Mouse (Mus musculus) forebrain, embryonic 12.5 days (tissue): ENCODE measurements around the gene Olfr539. TPM values are rescaled to one million over a fixed set of nuclear protein-coding genes. Genes with fewer than 3 reads are reported as not detected.

Experiments
- ATAC-seq: fragments of 200-750 bp; cut with Nextera tagmentation; 2 replicates; pipeline ENCODE4 v1.8.0; 2017; ENCODE audit warnings: moderate TSS enrichment; ENCODE audit not compliant: low FRiP score
- H3K27ac ChIP-seq: fragments of 300-500 bp; sonication (generic); 2 replicates; pipeline ENCODE4 v1.5.1; 2016; ENCODE audit warnings: mild to moderate bottlenecking
- H3K27me3 ChIP-seq: fragments of 300-500 bp; sonication (generic); 2 replicates; pipeline ENCODE4 v1.6.1; 2016; ENCODE audit warnings: mild to moderate bottlenecking
- H3K36me3 ChIP-seq: fragments of 300-500 bp; sonication (generic); replicated peaks from 2 replicates; pipeline ENCODE4 v1.6.1; 2016; ENCODE audit warnings: mild to moderate bottlenecking
- H3K4me1 ChIP-seq: fragments of 300-500 bp; sonication (generic); 2 replicates; pipeline ENCODE4 v1.6.1; 2016
- H3K4me2 ChIP-seq: fragments of 300-500 bp; sonication (generic); 2 replicates; pipeline ENCODE4 v1.6.1; 2016; ENCODE audit warnings: mild to moderate bottlenecking, moderate library complexity
- H3K4me3 ChIP-seq: fragments of 300-500 bp; sonication (generic); replicated peaks from 2 replicates; pipeline ENCODE4 v1.5.1; 2016; ENCODE audit warnings: mild to moderate bottlenecking
- H3K9ac ChIP-seq: fragments of 300-500 bp; sonication (generic); 2 replicates; pipeline ENCODE4 v1.6.1; 2016; ENCODE audit warnings: mild to moderate bottlenecking
- H3K9me3 ChIP-seq: fragments of 300-500 bp; sonication (generic); 2 replicates; pipeline ENCODE4 v1.6.1; 2016
- WGBS: fragments of 180-500 bp; shearing (Covaris S2); methylation state at CpG from one replicate; pipeline ENCODE4 v1.1.7; 2016; 5-methylcytosine and 5-hydroxymethylcytosine counted together
- polyA plus RNA-seq: library from polyadenylated mRNA; unstranded; fragments of >200 nt; fragmentation: Nextera tagmentation; extraction: Ambion mirVana; gene quantifications from 2 replicates; pipeline ENCODE4 v1.2.1, GENCODE M21; 2016

The Olfr539 gene
- polyA plus RNA-seq, 1 experiment from 2014 or later, result not detected

DNA sequence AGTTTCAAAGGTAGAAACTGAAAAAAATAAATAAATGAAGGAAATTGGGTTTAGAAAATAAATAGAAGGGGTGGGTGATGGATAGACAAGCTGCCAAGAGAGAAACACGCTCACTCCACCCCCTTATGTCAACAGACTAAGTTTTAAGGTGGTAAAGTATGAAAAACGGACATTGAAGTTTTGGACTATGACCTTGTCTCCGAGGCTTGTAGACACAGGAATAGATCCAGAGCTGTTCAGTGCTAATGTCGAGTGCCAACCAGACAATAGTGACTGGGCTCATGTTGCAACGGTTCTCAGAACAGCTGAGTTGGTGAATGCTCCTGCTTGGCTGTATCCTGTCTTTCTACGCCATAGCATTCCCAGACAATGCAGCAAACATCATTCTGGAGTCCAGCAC is 61.4 kb downstream of the Olfr539 start:
- H3K27ac ChIP-seq, result no peak overlapping the region
- H3K4me3 ChIP-seq, result no peak overlapping the region
- H3K9ac ChIP-seq, result no peak overlapping the region
- no peaks in the 10 kb centered on the region for H3K27me3 ChIP-seq
- H3K36me3 ChIP-seq, result no peaks in the 10 kb centered on the region
- WGBS, result 81% methylated on average over 6 of the region's 6 CpGs
- ATAC-seq, result no peak
- H3K4me2 ChIP-seq, result no peak overlapping the region
- H3K4me1 ChIP-seq, result no peaks in the 10 kb centered on the region
- H3K9me3 ChIP-seq, result no peaks in the 10 kb centered on the region

DNA sequence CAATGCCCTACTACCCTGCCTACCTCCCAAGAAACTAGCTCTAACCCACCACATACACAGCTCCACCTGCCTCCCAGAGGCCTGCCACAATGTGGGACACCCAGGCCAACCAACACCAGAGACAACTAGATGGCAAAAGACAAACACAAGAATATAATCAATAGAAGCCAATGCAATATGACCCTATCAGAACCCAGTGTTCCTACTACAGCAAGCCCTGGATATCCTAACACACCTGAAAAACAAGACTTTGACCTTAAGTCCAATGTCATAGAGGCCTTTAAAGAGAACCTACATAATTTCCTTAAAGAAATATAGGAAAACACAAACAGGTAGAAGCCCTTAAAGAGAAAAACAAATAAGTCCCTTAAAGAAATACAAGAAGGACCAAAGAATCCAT is 65.8 kb downstream of the Olfr539 start:
- Histone ChIP-seq H3K27me3 (no peaks in the 10 kb centered on the region), H3K4me3 (no peak overlapping the region), H3K4me1 (no peaks in the 10 kb centered on the region), H3K9ac (no peak overlapping the region), H3K27ac (no peak overlapping the region), H3K4me2 (no peak overlapping the region), H3K36me3 (no peaks in the 10 kb centered on the region), H3K9me3 (0 out of 2 replicates have a peak, but pooled peaks cover 2% of the 10 kb centered on the region)
- ATAC-seq, result no peak

Other genes starting within 250 kb of the Olfr539 start
- not detected in 2 replicates for gene Olfr532, start 238.3 kb upstream of the Olfr539 start, polyA plus RNA-seq
- not detected in 2 replicates for gene Olfr533, start 196.6 kb upstream of the Olfr539 start, polyA plus RNA-seq
- not detected in 2 replicates for gene Olfr535, start 175.7 kb upstream of the Olfr539 start, polyA plus RNA-seq
- gene Olfr536, start 152.5 kb upstream of the Olfr539 start, polyA plus RNA-seq, result not detected in 2 replicates
- gene Olfr538, start 92.0 kb upstream of the Olfr539 start, polyA plus RNA-seq, result not detected in 2 replicates
- gene Olfr46, start 58.7 kb upstream of the Olfr539 start, polyA plus RNA-seq, result not detected in 2 replicates
- not detected in 2 replicates for gene Olfr61, start 31.0 kb upstream of the Olfr539 start, polyA plus RNA-seq
- not detected in 2 replicates for gene Olfr53, start 13.5 kb upstream of the Olfr539 start, polyA plus RNA-seq
- gene Olfr45, start 22.0 kb downstream of the Olfr539 start, polyA plus RNA-seq, result not detected in 2 replicates
- gene Olfr541, start 37.3 kb downstream of the Olfr539 start, polyA plus RNA-seq, result not detected in 2 replicates
- not detected in 2 replicates for gene Cyp2e1, start 103.8 kb downstream of the Olfr539 start, polyA plus RNA-seq
- 0.13 and 0.31 TPM in 2 replicates for gene Syce1, start 127.9 kb downstream of the Olfr539 start, polyA plus RNA-seq
- 7.0 and 7.4 TPM in 2 replicates for gene Zfp941, start 162.2 kb downstream of the Olfr539 start, polyA plus RNA-seq
- gene Urah, start 175.1 kb downstream of the Olfr539 start, polyA plus RNA-seq, result not detected in 2 replicates
- gene Scgb1c1, start 185.6 kb downstream of the Olfr539 start, polyA plus RNA-seq, result not detected in 2 replicates
- gene Odf3, start 187.9 kb downstream of the Olfr539 start, polyA plus RNA-seq, result 0.13 TPM in 1 of 2 replicates, not detected in the other
- not detected in 2 replicates for gene Gm45785, start 196.4 kb downstream of the Olfr539 start, polyA plus RNA-seq
- gene Ric8a, start 197.0 kb downstream of the Olfr539 start, polyA plus RNA-seq, result 60.3 and 65.6 TPM in 2 replicates
- gene Bet1l, start 197.6 kb downstream of the Olfr539 start, polyA plus RNA-seq, result 27.6 and 27.8 TPM in 2 replicates
- 307 and 318 TPM in 2 replicates for gene Psmd13, start 222.0 kb downstream of the Olfr539 start, polyA plus RNA-seq
- 24.7 and 26.1 TPM in 2 replicates for gene Sirt3, start 222.4 kb downstream of the Olfr539 start, polyA plus RNA-seq
- gene Cox8b, start 240.5 kb downstream of the Olfr539 start, polyA plus RNA-seq, result not detected in 2 replicates